Mouse (Mus musculus): ENCODE measurements around the gene Cxcl2.

Cxcl2 gene

GRCm38 (mm10) chr5:90903339-90904020 is at the start of gene Cxcl2:
Cxcl2 (plus strand) TSS chr5:90903871.
- DNase-seq (ENCODE audit: low spot score) = no peak

- no peak for DNase-seq (ENCODE audit: low spot score)
These were observed 48.1 kb upstream of the Cxcl2 start for GRCm38 (mm10) chr5:90855308-90856230.

GRCm38 (mm10) chr5:90857463-90857862 is 46.2 kb upstream of the Cxcl2 start:
- DNase-seq (ENCODE audit: low spot score) = no peak

- no peak for DNase-seq (ENCODE audit: low spot score)
These were observed 45.2 kb upstream of the Cxcl2 start for GRCm38 (mm10) chr5:90858429-90858828.

GRCm38 (mm10) chr5:90859031-90859430 is 44.6 kb upstream of the Cxcl2 start:
- DNase-seq (ENCODE audit: low spot score) = no peak

GRCm38 (mm10) chr5:90861876-90862375 is 41.7 kb upstream of the Cxcl2 start:
- DNase-seq (ENCODE audit: low spot score) = no peak

GRCm38 (mm10) chr5:90866770-90867169 is 36.9 kb upstream of the Cxcl2 start:
- DNase-seq (ENCODE audit: low spot score) = no peak

GRCm38 (mm10) chr5:90872377-90872776 is 31.3 kb upstream of the Cxcl2 start:
- no peak for DNase-seq (ENCODE audit: low spot score)

- no peak for DNase-seq (ENCODE audit: low spot score)
These were observed 27.6 kb upstream of the Cxcl2 start for GRCm38 (mm10) chr5:90876045-90876444.

- DNase-seq (ENCODE audit: low spot score) = no peak
These were observed 27.0 kb upstream of the Cxcl2 start for GRCm38 (mm10) chr5:90876471-90877172.

- DNase-seq (ENCODE audit: low spot score) = no peak
These were observed 26.5 kb upstream of the Cxcl2 start for GRCm38 (mm10) chr5:90877173-90877512.

GRCm38 (mm10) chr5:90879307-90880014 is 24.2 kb upstream of the Cxcl2 start:
- no peak for DNase-seq (ENCODE audit: low spot score)

GRCm38 (mm10) chr5:90880335-90880850 is 23.3 kb upstream of the Cxcl2 start:
- no peak for DNase-seq (ENCODE audit: low spot score)

- no peak for DNase-seq (ENCODE audit: low spot score)
These were observed 22.6 kb upstream of the Cxcl2 start for GRCm38 (mm10) chr5:90881021-90881420.

GRCm38 (mm10) chr5:90881682-90882081 is 22.0 kb upstream of the Cxcl2 start:
- no peak for DNase-seq (ENCODE audit: low spot score)

GRCm38 (mm10) chr5:90882146-90882545 is 21.5 kb upstream of the Cxcl2 start:
- no peak for DNase-seq (ENCODE audit: low spot score)

GRCm38 (mm10) chr5:90884628-90885242 is 18.9 kb upstream of the Cxcl2 start:
- DNase-seq (ENCODE audit: low spot score) = no peak

GRCm38 (mm10) chr5:90888661-90889060 is 15.0 kb upstream of the Cxcl2 start:
- DNase-seq (ENCODE audit: low spot score) = no peak

- no peak for DNase-seq (ENCODE audit: low spot score)
These were observed 12.9 kb upstream of the Cxcl2 start, which contains the start of gene Cxcl1 for GRCm38 (mm10) chr5:90890519-90891463. Cxcl1 (plus strand) TSS chr5:90891241.

GRCm38 (mm10) chr5:90891464-90891813 is 12.2 kb upstream of the Cxcl2 start:
- no peak for DNase-seq (ENCODE audit: low spot score)

Data from layer of hippocampus, adult 9-10 months (tissue).